Mouse (Mus musculus) kidney, adult 2 months (tissue): Measurements from ENCODE around the gene Frem1.

Experiments used
- CTCF ChIP-seq: fragments of 200-500 bp; conservative IDR thresholded peaks from 2 replicates; pipeline ENCODE4 v1.5.1; 2011; ENCODE audit warnings: low read depth, mild to moderate bottlenecking, control low read depth, low read length, moderate library complexity, mixed read lengths; ENCODE audit not compliant: insufficient read depth, insufficient read length
- POLR2A ChIP-seq: fragments of 200-500 bp; IDR thresholded peaks from one replicate; pipeline ENCODE4 v1.6.1; 2011; ENCODE audit warnings: low read depth, low read length, control low read depth

DNA sequence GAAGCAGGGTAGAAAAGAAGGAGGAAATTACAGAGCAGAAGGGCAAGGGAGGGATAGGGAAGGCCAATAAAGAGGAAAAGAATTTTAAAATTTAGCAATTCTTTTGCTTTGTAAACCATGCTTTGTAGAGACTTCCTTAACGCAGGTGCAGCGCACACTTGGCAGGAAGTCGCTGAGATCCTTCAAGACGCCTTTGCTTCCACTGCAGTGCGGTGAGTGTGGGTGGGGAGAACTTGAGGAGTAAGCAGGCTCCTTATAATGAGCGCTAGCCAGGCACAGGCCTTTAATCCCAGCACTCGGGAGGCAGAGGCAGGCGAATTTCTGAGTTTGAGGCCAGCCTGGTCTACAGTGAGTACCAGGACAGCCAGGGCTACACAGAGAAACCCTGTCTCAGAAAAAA is 1.1 kb upstream of the Frem1 start:
- TF ChIP-seq CTCF (no peak), POLR2A (no peak)
